Mouse (Mus musculus): ENCODE results near the gene Rps10. TPM values are rescaled to one million over a fixed set of nuclear protein-coding genes. Genes with fewer than 3 reads are reported as not detected.

The Rps10 gene
- polyA plus RNA-seq, 1 experiment = 1,319 TPM

DNA sequence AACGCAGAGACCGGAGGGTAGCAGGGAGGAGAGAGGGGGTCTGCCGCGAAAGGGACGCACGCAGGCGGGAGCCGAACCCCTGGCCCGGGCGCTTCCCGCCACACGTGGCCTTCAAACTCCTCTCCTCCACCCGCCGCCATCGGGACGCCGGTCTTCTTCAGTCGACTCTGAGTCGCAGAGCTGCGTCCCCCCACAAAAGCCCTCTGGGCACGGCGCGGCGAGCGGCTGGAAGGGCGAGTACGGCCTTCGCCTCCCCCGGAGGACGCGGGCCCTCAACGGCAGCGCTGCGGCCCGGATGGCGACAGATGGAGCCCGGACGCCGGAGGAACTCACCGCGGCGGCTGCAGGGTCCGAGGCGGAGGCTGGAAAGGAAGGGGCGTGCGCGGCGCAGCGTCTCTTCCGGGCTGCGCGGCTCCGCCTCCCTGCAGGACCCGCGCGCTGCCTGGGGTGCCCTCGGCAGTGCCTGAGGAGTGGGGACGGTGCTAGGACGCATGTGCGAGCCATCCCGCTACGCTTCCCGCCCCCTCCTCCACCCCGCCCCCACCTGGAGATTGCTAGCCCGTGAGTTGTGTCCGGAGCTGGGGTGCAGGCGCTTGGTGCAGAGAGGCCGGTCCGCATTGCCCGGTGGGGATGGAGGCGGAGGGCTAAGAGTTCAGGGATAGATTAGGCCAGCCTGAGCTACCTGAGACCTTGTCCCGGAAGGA is 1.4 kb downstream of the Rps10 start, which contains the start of gene RPS10-NUDT3:
RPS10-NUDT3 (minus strand) TSS at position 352 of the 704 bp plus-strand sequence.
- Histone ChIP-seq H3K4me1 (ENCODE audit: control insufficient read depth, insufficient read depth, insufficient read length) (peaks cover 10% of the 10 kb centered on the region), H3K36me3 (ENCODE audit: control insufficient read depth, insufficient read depth, low read length) (peaks cover 33% of the 10 kb centered on the region), H3K27me3 (ENCODE audit: control insufficient read depth, insufficient read depth, low read length) (no peaks in the 10 kb centered on the region), H3K4me3 (ENCODE audit: extremely low read depth, insufficient read depth, insufficient read length) (peak within 1 kb of the TSS; percentile 93), H3K27ac (ENCODE audit: insufficient read depth, low read length) (peak within 1 kb of the TSS; percentile 79)
- TF ChIP-seq CTCF (IDR thresholded peaks at IDR 0.05; ENCODE audit: extremely low read depth, insufficient read depth, insufficient read length, insufficient replicate concordance) = no peak
- TF ChIP-seq POLR2A (IDR thresholded peaks at IDR 0.05; ENCODE audit: low read depth, low read length) = peak; percentile 88
- under 1% methylated on average over 68 of the region's 72 CpGs for WGBS
- peak; percentile 79 to 86 for DNase-seq (ENCODE audit: low read depth in 1 of 2, low spot score in 2 of 2)

DNA sequence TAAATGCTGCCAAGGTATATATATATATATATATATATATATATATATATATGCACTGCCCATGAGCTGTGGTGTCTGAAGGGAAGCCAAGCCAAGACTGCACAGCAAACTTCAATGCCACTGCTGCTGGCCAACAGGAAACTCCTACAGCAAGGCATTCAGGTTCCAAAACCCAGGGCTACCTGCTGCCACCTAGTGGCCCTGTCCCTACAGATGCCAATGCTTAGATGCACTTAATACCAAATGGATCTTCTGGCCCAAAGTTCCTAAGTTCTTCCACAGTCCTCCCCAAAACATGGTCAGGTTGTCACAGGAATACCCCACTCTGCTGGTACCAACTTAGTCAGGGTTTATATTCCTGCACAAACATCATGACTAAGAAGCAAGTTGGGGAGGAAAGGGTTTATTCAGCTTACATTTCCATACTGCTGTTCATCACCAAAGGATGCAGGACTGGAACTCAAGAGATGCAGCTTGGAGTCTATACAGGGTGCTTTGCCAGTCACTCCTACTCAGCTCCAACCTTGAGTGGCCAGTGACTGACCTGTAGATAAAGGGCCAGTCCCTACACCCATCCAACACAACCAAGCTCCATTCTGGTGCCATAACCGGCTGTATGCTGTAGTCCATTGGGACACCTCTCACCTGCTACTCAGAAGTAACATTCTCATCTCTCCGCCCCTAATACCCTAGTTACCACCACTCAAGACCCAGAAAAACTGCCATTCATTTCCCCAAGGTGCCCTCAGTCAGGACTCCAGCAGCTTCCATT is 7.0 kb downstream of the Rps10 start:
- TF ChIP-seq POLR2A (IDR thresholded peaks at IDR 0.05; ENCODE audit: low read depth, low read length) (no peak), CTCF (IDR thresholded peaks at IDR 0.05; ENCODE audit: extremely low read depth, insufficient read depth, insufficient read length, insufficient replicate concordance) (peak; percentile 84; the same call in 1 of the 2 replicates)
- Histone ChIP-seq H3K27ac (ENCODE audit: insufficient read depth, low read length) (no peak overlapping the region), H3K4me1 (ENCODE audit: control insufficient read depth, insufficient read depth, insufficient read length) (peaks cover 10% of the 10 kb centered on the region; the same call in 1 of the 2 replicates), H3K36me3 (ENCODE audit: control insufficient read depth, insufficient read depth, low read length) (peaks cover 35% of the 10 kb centered on the region), H3K4me3 (ENCODE audit: extremely low read depth, insufficient read depth, insufficient read length) (no peak overlapping the region), H3K27me3 (ENCODE audit: control insufficient read depth, insufficient read depth, low read length) (no peaks in the 10 kb centered on the region)
- 83% methylated on average over 2 of the region's 2 CpGs for WGBS
- DNase-seq (ENCODE audit: low read depth in 1 of 2, low spot score in 2 of 2) = peak; percentile 53 to 82

DNA sequence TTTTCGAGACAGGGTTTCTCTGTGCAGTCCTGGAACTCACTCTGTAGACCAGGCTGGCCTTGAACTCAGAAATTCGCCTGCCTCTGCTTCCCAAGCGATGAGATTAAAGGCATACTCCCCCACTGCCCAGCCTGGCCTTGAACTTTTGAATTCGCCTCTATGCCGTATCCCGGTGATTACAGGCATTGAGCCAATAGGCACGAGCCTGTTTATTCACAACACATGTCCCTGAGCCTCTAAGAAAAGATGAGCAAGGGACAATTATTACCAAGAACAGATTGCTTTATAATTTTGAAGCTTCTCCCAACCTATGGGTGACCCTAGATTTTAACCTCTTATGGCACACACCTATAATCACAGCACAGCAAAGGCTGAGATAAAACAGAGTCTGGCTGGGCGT is 8.1 kb downstream of the Rps10 start:
- Histone ChIP-seq H3K27me3 (ENCODE audit: control insufficient read depth, insufficient read depth, low read length) (no peaks in the 10 kb centered on the region), H3K4me1 (ENCODE audit: control insufficient read depth, insufficient read depth, insufficient read length) (peaks cover 2% of the 10 kb centered on the region; the same call in 1 of the 2 replicates), H3K27ac (ENCODE audit: insufficient read depth, low read length) (no peak overlapping the region), H3K36me3 (ENCODE audit: control insufficient read depth, insufficient read depth, low read length) (peaks cover 32% of the 10 kb centered on the region), H3K4me3 (ENCODE audit: extremely low read depth, insufficient read depth, insufficient read length) (no peak overlapping the region)
- DNase-seq (ENCODE audit: low read depth in 1 of 2, low spot score in 2 of 2) = no peak
- TF ChIP-seq POLR2A (IDR thresholded peaks at IDR 0.05; ENCODE audit: low read depth, low read length) (no peak), CTCF (IDR thresholded peaks at IDR 0.05; ENCODE audit: extremely low read depth, insufficient read depth, insufficient read length, insufficient replicate concordance) (no peak)
- 91% methylated on average over 8 of the region's 8 CpGs for WGBS

DNA sequence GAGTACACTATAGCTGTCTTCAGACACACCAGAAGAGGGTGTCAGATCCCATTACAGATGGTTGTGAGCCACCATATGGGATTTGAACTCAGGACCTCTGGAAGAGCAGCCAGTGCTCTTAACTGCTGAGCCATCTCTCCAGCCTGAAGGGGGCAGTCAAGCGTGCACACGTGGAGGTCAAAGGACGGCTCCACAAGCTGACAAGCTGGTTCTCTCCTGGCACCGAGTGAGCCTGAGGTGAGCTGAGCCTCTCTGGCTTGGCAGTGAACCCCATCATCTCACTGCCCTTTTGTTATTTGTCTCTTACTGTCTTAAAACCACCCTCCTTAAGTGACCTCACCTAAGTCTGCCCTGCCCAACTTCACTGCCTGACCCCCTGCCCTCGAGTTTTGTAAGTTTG is 9.0 kb downstream of the Rps10 start:
- 45% methylated on average over 5 of the region's 5 CpGs for WGBS
- H3K27me3 ChIP-seq (ENCODE audit: control insufficient read depth, insufficient read depth, low read length) = no peaks in the 10 kb centered on the region
- TF ChIP-seq POLR2A (IDR thresholded peaks at IDR 0.05; ENCODE audit: low read depth, low read length) (no peak), CTCF (IDR thresholded peaks at IDR 0.05; ENCODE audit: extremely low read depth, insufficient read depth, insufficient read length, insufficient replicate concordance) (no peak)
- no peak for DNase-seq (ENCODE audit: low read depth in 1 of 2, low spot score in 2 of 2)
- H3K36me3 ChIP-seq (ENCODE audit: control insufficient read depth, insufficient read depth, low read length) = peaks cover 24% of the 10 kb centered on the region
- H3K4me1 ChIP-seq (ENCODE audit: control insufficient read depth, insufficient read depth, insufficient read length) = no peaks in the 10 kb centered on the region; the same call in none of the 2 replicates
- no peak overlapping the region for H3K27ac ChIP-seq (ENCODE audit: insufficient read depth, low read length)
- no peak overlapping the region for H3K4me3 ChIP-seq (ENCODE audit: extremely low read depth, insufficient read depth, insufficient read length)

DNA sequence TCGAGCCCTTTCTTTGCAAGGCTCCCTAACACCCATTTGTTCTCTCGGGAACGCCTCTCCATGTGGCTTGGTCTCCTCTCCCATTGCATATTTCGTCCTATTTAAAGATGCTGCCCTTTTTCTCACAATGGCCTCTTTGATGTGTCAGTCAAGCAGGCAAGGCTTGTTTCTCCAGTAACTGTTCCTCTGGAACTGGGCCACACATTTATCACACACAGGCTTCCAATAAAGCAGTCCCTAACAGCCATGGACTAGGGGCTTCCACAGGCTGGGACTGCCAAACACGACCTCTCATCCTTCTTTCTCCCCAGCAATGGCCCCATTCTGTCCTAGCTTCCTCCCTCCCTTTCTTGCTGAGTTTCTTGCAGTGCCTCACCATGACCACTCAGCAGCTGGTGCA is 9.8 kb downstream of the Rps10 start:
- 85% methylated on average over 5 of the region's 5 CpGs for WGBS

DNA sequence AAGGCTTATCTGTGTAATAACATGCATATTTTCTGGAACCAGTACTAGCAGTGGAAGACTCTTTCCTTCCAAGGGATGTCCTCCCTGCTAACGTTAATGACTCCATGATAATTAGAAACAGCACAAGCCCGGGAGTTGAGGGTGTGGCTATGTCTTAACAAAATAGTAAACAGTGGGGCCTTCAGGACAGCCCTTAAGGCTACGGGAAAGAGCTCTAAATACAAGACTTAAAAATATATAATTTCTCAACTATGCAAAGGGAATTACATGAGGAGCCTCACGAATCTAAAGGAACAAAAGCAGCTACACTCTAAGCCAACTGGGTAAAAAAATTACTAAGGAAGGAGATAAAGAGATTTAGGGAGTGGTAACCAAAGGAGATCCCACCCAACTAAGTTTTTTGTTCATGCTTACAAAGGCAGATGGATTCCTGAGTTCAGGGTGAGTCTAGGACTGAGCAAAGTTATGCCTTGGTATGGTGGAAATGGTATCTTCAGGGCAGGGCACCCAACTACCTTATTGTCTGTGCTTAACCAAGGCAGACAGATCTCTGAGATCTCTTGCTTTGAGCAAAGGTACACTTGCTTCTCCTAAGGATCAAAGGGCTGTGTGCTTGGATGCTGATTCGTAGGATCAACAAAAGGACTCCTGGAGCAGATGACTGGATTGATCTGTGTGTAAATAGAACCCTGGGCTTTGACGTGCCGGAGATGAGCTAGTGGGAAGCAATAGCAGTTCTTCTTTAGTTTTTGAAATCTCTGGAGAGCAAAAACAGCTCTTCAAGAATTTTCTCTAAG is 10.8 kb downstream of the Rps10 start:
- no peaks in the 10 kb centered on the region for H3K27me3 ChIP-seq (ENCODE audit: control insufficient read depth, insufficient read depth, low read length)
- H3K4me1 ChIP-seq (ENCODE audit: control insufficient read depth, insufficient read depth, insufficient read length) = peaks cover 2% of the 10 kb centered on the region
- no peak for DNase-seq (ENCODE audit: low read depth in 1 of 2, low spot score in 2 of 2)
- no peak for TF ChIP-seq CTCF (IDR thresholded peaks at IDR 0.05; ENCODE audit: extremely low read depth, insufficient read depth, insufficient read length, insufficient replicate concordance)
- no peak for TF ChIP-seq POLR2A (IDR thresholded peaks at IDR 0.05; ENCODE audit: low read depth, low read length)
- H3K27ac ChIP-seq (ENCODE audit: insufficient read depth, low read length) = no peak overlapping the region
- peaks cover 7% of the 10 kb centered on the region for H3K36me3 ChIP-seq (ENCODE audit: control insufficient read depth, insufficient read depth, low read length)
- WGBS = 88% methylated on average over 7 of the region's 7 CpGs
- H3K4me3 ChIP-seq (ENCODE audit: extremely low read depth, insufficient read depth, insufficient read length) = no peak overlapping the region

More for the DNA sequence above, 9.8 kb downstream of the Rps10 start:
- Histone ChIP-seq H3K4me1 (ENCODE audit: control insufficient read depth, insufficient read depth, insufficient read length) (no peaks in the 10 kb centered on the region; the same call in none of the 2 replicates), H3K36me3 (ENCODE audit: control insufficient read depth, insufficient read depth, low read length) (peaks cover 17% of the 10 kb centered on the region), H3K27ac (ENCODE audit: insufficient read depth, low read length) (no peak overlapping the region), H3K27me3 (ENCODE audit: control insufficient read depth, insufficient read depth, low read length) (no peaks in the 10 kb centered on the region), H3K4me3 (ENCODE audit: extremely low read depth, insufficient read depth, insufficient read length) (no peak overlapping the region)
- no peak for DNase-seq (ENCODE audit: low read depth in 1 of 2, low spot score in 2 of 2)
- TF ChIP-seq CTCF (IDR thresholded peaks at IDR 0.05; ENCODE audit: extremely low read depth, insufficient read depth, insufficient read length, insufficient replicate concordance) = no peak
- no peak for TF ChIP-seq POLR2A (IDR thresholded peaks at IDR 0.05; ENCODE audit: low read depth, low read length)
